Mouse (Mus musculus) liver, embryonic 14.5 days (tissue): ENCODE measurements around the gene Pde4b. TPM values are rescaled to one million over a fixed set of nuclear protein-coding genes. Genes with fewer than 3 reads are reported as not detected.

Source experiments
- ATAC-seq: fragments of 200-750 bp; cut with Nextera tagmentation; 2 replicates; pipeline ENCODE4 v1.8.0; 2017; ENCODE audit warnings: moderate number of reproducible peaks, mild to moderate bottlenecking, moderate library complexity; ENCODE audit not compliant: insufficient read depth
- DNase-seq, 3 experiments: peaks; one replicate each; pipeline ENCODE4 v3.0.0-alpha.2; 2012 to 2013; ENCODE audit warnings: low read depth in 3 of 3, low spot score in 3 of 3
- H3K27ac ChIP-seq: fragments of 300-500 bp; sonication (generic); 2 replicates; pipeline ENCODE4 v1.5.1; 2014; ENCODE audit warnings: moderate library complexity, mild to moderate bottlenecking, control low read depth, inconsistent platforms
- H3K27me3 ChIP-seq: fragments of 300-500 bp; sonication (generic); 2 replicates; pipeline ENCODE4 v1.6.1; 2014; ENCODE audit warnings: mild to moderate bottlenecking, low read length, moderate library complexity; ENCODE audit not compliant: control insufficient read depth, insufficient read depth
- H3K36me3 ChIP-seq: fragments of 300-500 bp; sonication (generic); replicated peaks from 2 replicates; pipeline ENCODE4 v1.6.1; 2014; ENCODE audit warnings: low read depth; ENCODE audit not compliant: control insufficient read depth, insufficient read depth
- H3K4me1 ChIP-seq, 2 experiments: fragments of 200-500 bp in 1 of 2; fragments of 300-500 bp in 1 of 2; sonication (generic) in 1 of 2; replicated peaks; 2 replicates each; pipeline ENCODE4 v1.6.1; 2012 to 2014; ENCODE audit warnings: antibody characterized with exemption in 1 of 2, inconsistent platforms in 1 of 2, low read length in 1 of 2; ENCODE audit not compliant: control insufficient read depth in 2 of 2, insufficient read depth in 2 of 2
- H3K4me2 ChIP-seq: fragments of 300-500 bp; sonication (generic); 2 replicates; pipeline ENCODE4 v1.6.1; 2014; ENCODE audit warnings: low read depth, mild to moderate bottlenecking, control low read depth, moderate library complexity
- H3K4me3 ChIP-seq, 2 experiments: fragments of 200-500 bp in 1 of 2; fragments of 300-500 bp in 1 of 2; sonication (generic) in 1 of 2; 2 replicates each; pipeline ENCODE4 v1.5.1; 2012 to 2014; ENCODE audit warnings: low read depth in 2 of 2, low read length in 2 of 2, mild to moderate bottlenecking in 2 of 2, control low read depth in 1 of 2, inconsistent platforms in 1 of 2, moderate library complexity in 1 of 2; ENCODE audit not compliant: insufficient read depth in 1 of 2
- H3K9ac ChIP-seq: fragments of 300-500 bp; sonication (generic); replicated peaks from 2 replicates; pipeline ENCODE4 v1.6.1; 2014; ENCODE audit warnings: mild to moderate bottlenecking, control low read depth, moderate library complexity
- H3K9me3 ChIP-seq: fragments of 300-500 bp; sonication (generic); 2 replicates; pipeline ENCODE4 v1.6.1; 2016; ENCODE audit warnings: low read length, mixed read lengths; ENCODE audit not compliant: control insufficient read depth
- CTCF ChIP-seq: IDR thresholded peaks from 2 replicates; pipeline ENCODE4 v1.5.1; 2016; ENCODE audit warnings: antibody characterized with exemption, low read depth, control low read depth
- EP300 ChIP-seq: IDR thresholded peaks from 2 replicates; pipeline ENCODE4 v1.6.1; 2016; ENCODE audit warnings: antibody characterized with exemption, low read depth
- WGBS: fragments of 180-500 bp; shearing (Covaris S2); extraction: QIAGEN DNeasy Blood & Tissue Kit; methylation state at CpG from one replicate; pipeline ENCODE4 v1.1.7; 2014; ENCODE audit not compliant: insufficient replicate concordance; 5-methylcytosine and 5-hydroxymethylcytosine counted together
- polyA plus RNA-seq, 2 experiments: library from polyadenylated mRNA; depleted of rRNA in 1 of 2; stranded (reverse) in 1 of 2; unstranded in 1 of 2; fragments of >200 nt; fragmentation: Nextera tagmentation in 1 of 2; extraction: Ambion mirVana in 1 of 2; gene quantifications; 2 replicates each; pipeline versions ENCODE4 v1.2.1 to v1.2.3; 2012 to 2014

The Pde4b gene
- polyA plus RNA-seq, 2 experiments, result 1.5 to 2.3 TPM

GRCm38 (mm10) chr4:102593631-102594030, 506.3 kb downstream of the Pde4b start:
- TF ChIP-seq EP300, result no peak
- ATAC-seq, result no peak

GRCm38 (mm10) chr4:102594506-102594905, 507.2 kb downstream of the Pde4b start:
- no peak for DNase-seq
- no peaks in the 10 kb centered on the region for H3K36me3 ChIP-seq
- ATAC-seq, result no peak
- 64% methylated on average over 3 of the region's 3 CpGs for WGBS
- H3K9ac ChIP-seq, result no peak overlapping the region
- H3K27ac ChIP-seq, result no peak overlapping the region
- TF ChIP-seq EP300 (no peak), CTCF (no peak)
- H3K4me3 ChIP-seq, result no peak overlapping the region
- H3K4me2 ChIP-seq, result no peak overlapping the region
- H3K27me3 ChIP-seq, result no peaks in the 10 kb centered on the region
- H3K9me3 ChIP-seq, result no peaks in the 10 kb centered on the region
- H3K4me1 ChIP-seq, result no peaks in the 10 kb centered on the region; a peak in 1 of 4 replicates

More at GRCm38 (mm10) chr4:102593631-102594030, 506.3 kb downstream of the Pde4b start:
- no peak overlapping the region for H3K9ac ChIP-seq
- no peak overlapping the region for H3K4me2 ChIP-seq
- no peaks in the 10 kb centered on the region for H3K9me3 ChIP-seq
- H3K27me3 ChIP-seq, result no peaks in the 10 kb centered on the region
- no peaks in the 10 kb centered on the region for H3K36me3 ChIP-seq
- no peak overlapping the region for H3K27ac ChIP-seq
- DNase-seq, result no peak
- H3K4me1 ChIP-seq, result no peaks in the 10 kb centered on the region; a peak in 2 of 4 replicates
- H3K4me3 ChIP-seq, result no peak overlapping the region
- WGBS, result 87% methylated on average over 4 of the region's 4 CpGs

GRCm38 (mm10) chr4:102603968-102604367, 516.6 kb downstream of the Pde4b start:
- H3K4me1 ChIP-seq, result peaks cover 0 to 4% of the 10 kb centered on the region in 2 experiments; a peak in 1 of 4 replicates
- TF ChIP-seq CTCF (no peak), EP300 (no peak)
- WGBS, result 64% methylated on average over 3 of the region's 3 CpGs
- H3K27me3 ChIP-seq, result no peaks in the 10 kb centered on the region
- no peak overlapping the region for H3K4me2 ChIP-seq
- H3K9me3 ChIP-seq, result no peaks in the 10 kb centered on the region
- ATAC-seq, result no peak
- no peaks in the 10 kb centered on the region for H3K36me3 ChIP-seq
- no peak overlapping the region for H3K4me3 ChIP-seq
- H3K27ac ChIP-seq, result no peak overlapping the region
- no peak overlapping the region for H3K9ac ChIP-seq
- no peak for DNase-seq

- H3K36me3 ChIP-seq, result no peaks in the 10 kb centered on the region
- H3K9me3 ChIP-seq, result no peaks in the 10 kb centered on the region
- H3K4me3 ChIP-seq, result no peak overlapping the region
- no peak overlapping the region for H3K9ac ChIP-seq
- no peak overlapping the region for H3K27ac ChIP-seq
- no peak for DNase-seq
- WGBS, result 86% methylated on average over 8 of the region's 8 CpGs
- no peak for TF ChIP-seq CTCF
- no peak for TF ChIP-seq EP300
- no peaks in the 10 kb centered on the region for H3K27me3 ChIP-seq
- ATAC-seq, result no peak
- H3K4me1 ChIP-seq, result peaks cover 0 to 4% of the 10 kb centered on the region in 2 experiments; a peak in 1 of 4 replicates
- H3K4me2 ChIP-seq, result no peak overlapping the region
Measured at GRCm38 (mm10) chr4:102605231-102605630, 517.9 kb downstream of the Pde4b start.

GRCm38 (mm10) chr4:102605722-102606341, 518.5 kb downstream of the Pde4b start:
- Histone ChIP-seq H3K27me3 (no peaks in the 10 kb centered on the region), H3K27ac (no peak overlapping the region), H3K4me1 (peaks cover 0 to 4% of the 10 kb centered on the region in 2 experiments; a peak in 1 of 4 replicates), H3K4me2 (no peak overlapping the region), H3K9ac (no peak overlapping the region), H3K36me3 (no peaks in the 10 kb centered on the region), H3K4me3 (no peak overlapping the region), H3K9me3 (no peaks in the 10 kb centered on the region)
- WGBS, result 67% methylated on average over 4 of the region's 4 CpGs
- no peak for DNase-seq
- TF ChIP-seq CTCF, result no peak
- no peak for TF ChIP-seq EP300
- ATAC-seq, result no peak
